Mouse (Mus musculus) embryonic fibroblast, embryonic 13.5 days (primary cell): ENCODE data around the gene Pspn. TPM values are rescaled to one million over a fixed set of nuclear protein-coding genes. Genes with fewer than 3 reads are reported as not detected.

ENCODE experiments used
- H3K27ac ChIP-seq: 2 replicates; pipeline ENCODE4 v1.5.1; 2012; ENCODE audit warnings: low read length, control low read depth, inconsistent platforms; ENCODE audit not compliant: insufficient read depth
- H3K4me1 ChIP-seq: 2 replicates; pipeline ENCODE4 v1.6.1; 2011; ENCODE audit warnings: low read length; ENCODE audit not compliant: control insufficient read depth, insufficient read depth
- H3K4me3 ChIP-seq: 2 replicates; pipeline ENCODE4 v1.5.1; 2011; ENCODE audit warnings: mild to moderate bottlenecking, control low read depth, low read length; ENCODE audit not compliant: insufficient read depth
- CTCF ChIP-seq: IDR thresholded peaks from 2 replicates; pipeline ENCODE4 v1.5.1; 2011; ENCODE audit warnings: mild to moderate bottlenecking, control low read depth, low read length, moderate library complexity, borderline replicate concordance; ENCODE audit not compliant: insufficient read depth
- POLR2A ChIP-seq: IDR thresholded peaks from 2 replicates; pipeline ENCODE4 v1.6.1; 2011; ENCODE audit warnings: low read depth, mild to moderate bottlenecking, control low read depth, low read length, moderate library complexity
- polyA plus RNA-seq: library from polyadenylated mRNA; stranded (reverse); fragments of >200 nt; gene quantifications from 2 replicates; pipeline ENCODE4 v1.2.4, GENCODE M21; 2011; ENCODE audit warnings: low read depth; ENCODE audit not compliant: missing spikeins, insufficient read length

The Pspn gene
- polyA plus RNA-seq, 1 experiment: not detected

- H3K27ac ChIP-seq: no peak overlapping the region
- no peak for TF ChIP-seq POLR2A
- no peak for TF ChIP-seq CTCF
- no peak overlapping the region for H3K4me3 ChIP-seq
- H3K4me1 ChIP-seq: peaks cover 2% of the 10 kb centered on the region; the same call in 1 of the 2 replicates
These were observed 27.7 kb upstream of the Pspn start for GRCm38 (mm10) chr17:57027471-57027870.

DNA sequence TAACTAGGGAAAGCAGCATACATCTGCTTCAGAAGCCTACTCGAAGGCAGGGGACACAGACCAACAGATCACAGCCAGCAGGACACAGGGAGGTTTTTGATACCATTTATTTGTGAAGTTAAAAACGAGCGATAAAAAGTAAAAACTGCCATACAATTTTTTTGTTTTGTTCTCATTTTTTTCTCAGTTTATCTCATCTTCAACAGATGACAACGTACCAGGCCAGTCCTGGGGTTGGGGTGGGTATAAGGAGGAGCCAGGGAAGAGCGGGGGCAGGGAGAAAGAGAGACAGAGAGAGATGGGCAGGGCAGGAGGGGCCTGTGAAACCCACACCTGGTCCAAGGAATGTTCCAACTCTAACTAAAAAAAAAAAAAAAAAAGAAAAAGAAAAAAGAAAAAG, 21.1 kb upstream of the Pspn start:
- no peak for TF ChIP-seq POLR2A
- no peak for TF ChIP-seq CTCF
- no peak overlapping the region for H3K27ac ChIP-seq
- H3K4me1 ChIP-seq: no peaks in the 10 kb centered on the region
- no peak overlapping the region for H3K4me3 ChIP-seq

DNA sequence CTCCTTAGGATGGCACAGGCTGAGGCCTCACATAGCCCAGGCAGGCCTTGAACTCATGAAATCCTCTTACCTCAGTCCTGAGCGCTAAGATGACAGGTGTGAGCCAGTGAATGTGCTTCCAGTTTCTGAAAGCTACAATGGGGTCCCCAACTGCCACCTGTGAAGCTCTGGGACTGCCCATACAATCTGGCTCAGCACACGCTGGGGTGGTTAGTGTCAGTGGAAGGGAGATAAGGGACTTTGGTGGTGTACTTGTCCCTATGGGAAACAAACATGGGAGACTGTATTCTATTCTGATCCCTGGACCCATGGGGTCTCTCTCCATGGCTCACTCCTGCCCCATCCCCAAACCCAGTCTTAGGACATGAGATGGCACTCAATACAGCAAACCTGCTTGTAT, 19.9 kb upstream of the Pspn start:
- TF ChIP-seq CTCF (no peak), POLR2A (no peak)
- no peak overlapping the region for H3K4me3 ChIP-seq
- no peak overlapping the region for H3K27ac ChIP-seq
- no peaks in the 10 kb centered on the region for H3K4me1 ChIP-seq

DNA sequence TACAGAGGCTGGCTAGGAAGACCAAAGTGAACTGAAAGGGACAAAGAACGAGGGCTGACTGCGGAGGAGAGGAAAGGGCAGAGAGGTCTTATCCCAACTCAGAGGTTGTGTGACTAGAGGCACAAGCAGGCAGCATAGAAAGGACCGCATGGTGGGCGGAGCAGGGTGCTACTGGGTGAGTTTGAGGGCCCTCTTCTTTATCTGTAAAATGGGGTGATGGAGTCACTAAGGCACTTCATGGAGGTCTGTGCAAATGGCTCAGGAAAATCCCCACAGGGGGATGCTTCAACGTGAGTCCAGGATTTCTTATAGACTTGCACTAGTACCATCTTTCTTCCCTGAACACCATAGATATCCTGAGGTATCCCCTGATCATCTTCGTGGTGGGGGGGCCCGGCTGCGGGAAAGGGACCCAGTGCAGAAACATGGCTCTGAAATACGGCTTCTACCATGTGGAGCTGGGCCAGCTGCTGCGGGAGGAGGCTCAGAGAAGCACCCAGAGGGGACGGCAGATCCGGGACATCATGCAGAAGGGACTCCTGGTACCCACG, 12.5 kb upstream of the Pspn start:
- no peak overlapping the region; the same call in 1 of the 2 replicates for H3K4me3 ChIP-seq
- TF ChIP-seq CTCF (no peak), POLR2A (no peak)
- H3K27ac ChIP-seq: no peak overlapping the region
- H3K4me1 ChIP-seq: no peaks in the 10 kb centered on the region

DNA sequence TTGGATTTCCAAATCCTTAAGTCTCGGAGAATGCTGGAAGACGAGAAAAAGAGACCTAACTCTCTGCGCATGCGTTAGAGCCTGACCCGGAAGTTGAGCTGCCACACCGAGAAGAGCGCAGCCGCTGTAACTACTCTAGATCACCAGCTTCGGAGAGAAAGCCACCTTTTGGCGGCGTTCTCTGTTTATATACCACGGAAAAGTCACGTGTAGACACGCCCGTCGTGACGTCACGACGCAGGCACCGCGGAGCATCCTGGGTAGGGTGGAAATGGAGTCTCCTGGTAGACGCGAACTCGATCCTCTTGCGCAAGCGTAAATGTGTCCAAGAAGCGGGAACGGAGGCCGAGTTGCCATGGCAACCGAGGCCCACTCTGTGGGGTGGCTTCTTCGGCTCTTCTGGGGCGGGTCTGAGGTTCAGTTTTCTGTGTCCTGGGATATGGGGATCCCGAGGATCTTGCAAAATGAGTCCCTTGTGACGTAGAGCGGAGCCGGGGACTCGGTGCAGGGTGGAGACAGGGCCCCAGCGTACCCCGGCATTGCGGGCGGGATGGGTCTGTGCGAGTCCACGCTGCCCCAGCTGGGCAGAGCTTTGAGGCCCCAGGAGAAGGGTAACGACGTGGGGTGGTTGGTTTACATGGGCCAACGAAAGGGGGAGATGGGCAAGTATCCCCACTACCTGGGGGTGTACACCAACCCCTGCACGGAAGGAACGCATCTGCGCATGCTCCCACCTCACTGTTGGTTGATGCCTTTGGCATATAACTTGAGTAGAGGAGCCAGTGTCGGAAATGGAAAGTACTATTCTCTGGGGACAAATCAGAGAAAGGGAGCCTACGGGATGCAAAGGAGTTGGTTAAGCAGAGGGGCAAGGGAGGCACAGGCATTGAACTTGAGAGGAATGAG, 11.7 kb upstream of the Pspn start, which contains the start of the genes Gtf2f1 and Gm17949:
Gene Gtf2f1 (minus strand): TSS at position 53 of the 906 bp plus-strand sequence.
Gene Gm17949 (plus strand): TSS at position 234 of the 906 bp plus-strand sequence.
- TF ChIP-seq CTCF (no peak), POLR2A (peak; percentile 98)
- H3K4me1 ChIP-seq: no peaks in the 10 kb centered on the region
- H3K4me3 ChIP-seq: peak within 1 kb of the TSS; percentile 80
- H3K27ac ChIP-seq: peak within 1 kb of the TSS; percentile 63

- Histone ChIP-seq H3K27ac (peak overlapping the region; percentile 63), H3K4me3 (peak overlapping the region; percentile 80)
These were observed 11.1 kb upstream of the Pspn start for GRCm38 (mm10) chr17:57010911-57011235.

GRCm38 (mm10) chr17:57007137-57007905, 7.5 kb upstream of the Pspn start:
- Histone ChIP-seq H3K27ac (no peak overlapping the region), H3K4me1 (no peaks in the 10 kb centered on the region), H3K4me3 (no peak overlapping the region)
- no peak for TF ChIP-seq POLR2A
- TF ChIP-seq CTCF: peak; percentile 53; the same call in 1 of the 2 replicates

More at GRCm38 (mm10) chr17:57010911-57011235, 11.1 kb upstream of the Pspn start:
- TF ChIP-seq POLR2A: no peak
- no peak for TF ChIP-seq CTCF
- no peaks in the 10 kb centered on the region for H3K4me1 ChIP-seq

DNA sequence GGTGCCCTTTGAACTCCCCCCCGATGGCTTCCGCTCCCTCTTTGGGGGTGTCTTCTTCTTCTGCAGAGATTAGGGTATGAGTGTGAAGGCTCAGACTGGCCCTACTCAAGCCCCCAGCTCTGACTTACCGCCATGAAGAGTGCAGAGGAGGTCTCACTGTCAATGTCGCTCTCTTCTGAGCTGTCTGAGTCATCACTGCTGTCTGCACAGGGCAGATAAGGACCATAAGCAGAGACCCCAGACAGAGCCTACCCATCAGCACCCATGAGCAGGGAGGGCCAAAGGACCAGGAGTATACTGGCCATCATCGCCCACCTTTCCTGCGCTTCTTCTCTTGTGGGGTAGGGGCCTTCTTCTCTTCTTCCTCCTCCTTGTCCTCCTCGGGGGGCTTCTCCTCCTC, 4.2 kb upstream of the Pspn start:
- no peak overlapping the region for H3K27ac ChIP-seq
- H3K4me3 ChIP-seq: no peak overlapping the region
- H3K4me1 ChIP-seq: peaks cover 9% of the 10 kb centered on the region
- TF ChIP-seq CTCF: no peak
- no peak for TF ChIP-seq POLR2A

DNA sequence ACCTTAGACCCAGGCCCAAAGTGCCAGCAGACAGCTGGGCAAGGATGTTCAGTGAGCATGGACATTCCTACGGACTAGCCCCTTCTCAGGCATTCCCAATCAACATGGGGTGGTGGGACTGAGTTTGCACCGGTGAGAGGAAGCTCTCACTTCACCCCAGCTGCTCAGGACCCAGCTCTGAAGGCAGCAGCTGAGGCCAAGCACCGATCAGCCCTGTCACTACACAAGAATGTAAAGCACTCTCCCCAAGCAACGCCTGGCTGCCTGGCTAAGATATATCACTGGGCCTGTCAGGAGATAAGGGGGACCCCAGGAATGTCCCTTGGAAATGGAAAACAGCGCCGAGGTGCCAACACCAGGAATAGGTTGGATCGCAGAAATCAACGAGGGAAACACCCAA, 1.4 kb upstream of the Pspn start:
- Histone ChIP-seq H3K4me3 (no peak overlapping the region), H3K4me1 (peaks cover 11% of the 10 kb centered on the region), H3K27ac (peak overlapping the region; percentile 7)
- TF ChIP-seq POLR2A (no peak), CTCF (no peak)
